Mouse (Mus musculus): ENCODE data around the gene Farsa. TPM values are rescaled to one million over a fixed set of nuclear protein-coding genes. Genes with fewer than 3 reads are reported as not detected.
A peak's percentile ranks its signal among the peaks of the same experiment; 100 is the strongest.

Farsa gene
- polyA plus RNA-seq, 1 experiment from 2014 or later = 96.9 TPM

DNA sequence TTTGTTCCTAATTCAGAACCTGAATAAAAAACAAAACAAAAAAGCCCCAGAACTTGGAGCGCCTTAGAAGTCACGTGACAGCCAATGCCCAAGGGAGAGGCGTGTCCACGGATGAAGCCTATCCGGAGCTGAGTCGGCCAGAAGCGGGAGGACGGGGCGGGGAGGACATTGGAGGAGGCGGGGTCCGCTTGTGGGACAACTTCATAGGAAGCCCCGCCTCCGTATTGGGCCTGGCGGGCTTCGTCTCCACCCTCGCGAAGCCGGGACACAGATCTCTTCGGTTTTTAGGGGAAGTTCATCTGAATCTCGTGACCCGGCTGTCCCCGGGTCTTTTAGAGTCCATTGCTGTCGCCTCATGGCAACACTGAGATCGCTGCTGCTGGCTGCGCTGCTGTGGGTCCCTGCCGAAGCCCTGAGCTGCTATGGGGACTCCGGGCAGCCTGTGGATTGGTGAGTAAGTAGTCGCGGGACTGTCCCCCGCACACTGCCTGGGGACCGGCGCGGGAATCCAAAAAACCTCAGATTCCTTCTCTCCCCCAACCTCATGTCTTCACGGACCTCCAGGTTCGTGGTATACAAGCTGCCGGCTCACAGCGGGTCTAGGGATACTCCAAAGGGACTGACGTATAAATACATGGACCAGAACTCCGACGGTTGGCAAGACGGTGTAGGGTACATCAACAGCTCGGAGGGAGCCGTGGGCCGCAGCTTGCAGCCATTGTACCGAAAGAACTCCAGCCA is 51.8 kb downstream of the Farsa start, which contains the start of gene Dnase2a:
Dnase2a (plus strand) TSS at position 140 of the 741 bp plus-strand sequence.
- 1% methylated on average over 45 of the region's 45 CpGs for WGBS
- Histone ChIP-seq H3K36me3 (no peaks in the 10 kb centered on the region), H3K4me3 (peak within 1 kb of the TSS; percentile 51), H3K9ac (peak within 1 kb of the TSS; percentile 53), H3K27me3 (peaks cover 37% of the 10 kb centered on the region), H3K4me2 (peak within 1 kb of the TSS; percentile 86), H3K27ac (0 out of 2 replicates have a peak within 1 kb of the TSS, but pooled peaks have one; percentile 35), H3K9me3 (no peaks in the 10 kb centered on the region), H3K4me1 (peaks cover 24% of the 10 kb centered on the region)
- peak; percentile 94 for ATAC-seq (ENCODE audit: borderline replicate concordance, extremely low read depth, low FRiP score, low TSS enrichment)

DNA sequence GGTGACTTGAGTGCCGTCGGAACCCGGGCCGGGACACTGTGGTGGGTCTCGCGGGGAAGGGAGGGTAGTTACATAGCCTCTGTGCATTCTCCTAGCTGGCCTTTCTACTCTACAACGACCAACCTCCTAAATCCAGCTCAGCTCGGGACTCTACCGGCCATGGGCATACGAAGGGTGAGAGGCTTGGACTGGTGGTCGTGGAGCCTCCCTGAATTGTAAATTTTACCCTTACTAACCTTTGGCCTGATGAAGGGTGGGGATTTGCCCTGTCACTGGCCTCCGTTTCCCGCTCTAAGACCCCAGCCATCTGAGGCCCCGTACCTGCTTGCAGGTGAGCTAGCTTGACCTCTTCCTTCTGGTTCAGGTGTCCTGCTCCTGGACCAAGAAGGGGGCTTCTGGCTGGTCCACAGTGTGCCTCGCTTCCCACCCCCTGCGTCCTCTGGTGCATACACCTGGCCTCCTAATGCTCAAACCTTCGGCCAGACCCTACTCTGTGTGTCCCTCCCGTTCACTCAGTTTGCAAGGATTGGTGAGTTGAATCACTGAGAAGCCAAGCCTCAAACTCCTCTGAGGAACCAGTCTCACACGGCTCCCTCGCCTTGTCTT is 52.5 kb downstream of the Farsa start:
- Histone ChIP-seq H3K27ac (no peak overlapping the region), H3K4me3 (peak overlapping the region; percentile 51), H3K36me3 (no peaks in the 10 kb centered on the region), H3K27me3 (peaks cover 42% of the 10 kb centered on the region), H3K4me2 (peak overlapping the region; percentile 86), H3K9ac (peak overlapping the region; percentile 53), H3K4me1 (peaks cover 22% of the 10 kb centered on the region), H3K9me3 (no peaks in the 10 kb centered on the region)
- no peak for ATAC-seq (ENCODE audit: borderline replicate concordance, extremely low read depth, low FRiP score, low TSS enrichment)
- WGBS = 45% methylated on average over 20 of the region's 20 CpGs

DNA sequence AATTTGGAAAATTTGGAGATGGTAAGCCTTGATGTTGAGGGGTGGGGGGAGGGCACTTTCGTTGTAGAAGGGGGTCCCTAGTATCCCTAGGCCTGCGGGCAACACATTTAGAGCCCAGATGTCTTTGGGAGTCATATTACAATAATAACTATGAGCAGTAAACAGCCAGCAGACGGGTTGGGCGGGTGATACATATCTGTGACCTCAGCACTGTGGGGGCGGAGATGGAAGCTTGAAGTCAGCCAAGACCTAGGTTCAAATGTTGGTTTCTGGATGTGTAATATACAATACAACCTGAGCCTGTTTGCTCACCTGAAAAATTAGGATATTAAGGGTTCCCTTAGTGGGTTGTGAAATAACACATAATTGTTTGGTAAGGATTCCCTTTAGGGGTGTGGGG is 53.2 kb downstream of the Farsa start:
- H3K4me1 ChIP-seq = peaks cover 22% of the 10 kb centered on the region
- no peak overlapping the region for H3K4me3 ChIP-seq
- H3K27me3 ChIP-seq = peaks cover 42% of the 10 kb centered on the region
- ATAC-seq (ENCODE audit: borderline replicate concordance, extremely low read depth, low FRiP score, low TSS enrichment) = no peak
- H3K9ac ChIP-seq = no peak overlapping the region
- no peaks in the 10 kb centered on the region for H3K36me3 ChIP-seq
- H3K9me3 ChIP-seq = no peaks in the 10 kb centered on the region
- 61% methylated on average over 5 of the region's 5 CpGs for WGBS
- H3K4me2 ChIP-seq = peak overlapping the region; percentile 86; the same call in 1 of the 2 replicates
- H3K27ac ChIP-seq = no peak overlapping the region

DNA sequence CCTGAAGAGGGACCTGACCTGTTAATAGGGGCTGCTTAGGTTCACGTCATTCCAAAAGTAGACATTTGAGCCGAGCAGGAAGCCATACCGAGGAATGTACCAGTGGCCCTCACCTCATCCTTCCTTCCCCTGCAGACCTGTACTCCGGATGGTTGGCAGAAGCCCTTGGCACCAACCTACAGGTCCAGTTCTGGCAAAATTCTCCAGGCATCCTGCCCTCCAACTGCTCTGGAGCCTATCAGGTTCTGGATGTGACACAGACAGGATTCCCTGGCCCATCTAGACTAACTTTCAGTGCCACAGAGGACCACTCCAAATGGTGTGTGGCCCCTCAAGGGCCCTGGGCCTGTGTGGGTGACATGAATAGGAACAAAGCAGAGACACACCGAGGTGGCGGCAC is 53.8 kb downstream of the Farsa start:
- WGBS = 72% methylated on average over 6 of the region's 6 CpGs
- H3K4me3 ChIP-seq = no peak overlapping the region

DNA sequence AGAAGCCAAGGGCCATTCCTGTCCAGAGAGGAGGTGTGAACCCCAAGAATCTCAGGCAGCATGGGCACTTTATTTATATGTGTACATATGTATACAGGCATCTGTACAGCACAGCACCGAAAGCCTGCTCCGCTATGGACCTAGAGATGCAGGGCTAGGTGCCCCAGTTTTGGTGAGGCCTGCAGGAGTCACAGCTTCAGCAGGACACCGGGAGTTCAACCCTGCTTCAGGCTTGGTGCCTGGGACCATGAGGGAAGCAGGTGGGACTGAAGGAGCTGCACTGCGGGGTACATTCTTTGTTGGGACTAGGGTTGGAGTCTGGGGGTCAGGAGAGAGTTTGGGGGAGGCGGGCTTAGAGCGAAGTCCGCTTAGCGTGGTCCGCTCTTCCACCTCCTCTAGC is 55.1 kb downstream of the Farsa start:
- no peak overlapping the region for H3K4me2 ChIP-seq
- no peak overlapping the region for H3K27ac ChIP-seq
- ATAC-seq (ENCODE audit: borderline replicate concordance, extremely low read depth, low FRiP score, low TSS enrichment) = no peak
- no peaks in the 10 kb centered on the region for H3K9me3 ChIP-seq
- H3K36me3 ChIP-seq = no peaks in the 10 kb centered on the region; the same call in 1 of the 2 replicates
- H3K9ac ChIP-seq = no peak overlapping the region
- H3K4me1 ChIP-seq = peaks cover 22% of the 10 kb centered on the region
- H3K27me3 ChIP-seq = peaks cover 52% of the 10 kb centered on the region
- WGBS = 80% methylated on average over 9 of the region's 9 CpGs
- H3K4me3 ChIP-seq = no peak overlapping the region

More for the DNA sequence above, 53.8 kb downstream of the Farsa start:
- Histone ChIP-seq H3K27me3 (peaks cover 47% of the 10 kb centered on the region), H3K4me2 (no peak overlapping the region), H3K36me3 (no peaks in the 10 kb centered on the region; the same call in 1 of the 2 replicates), H3K27ac (no peak overlapping the region), H3K9ac (no peak overlapping the region), H3K9me3 (no peaks in the 10 kb centered on the region), H3K4me1 (peaks cover 22% of the 10 kb centered on the region)
- ATAC-seq (ENCODE audit: borderline replicate concordance, extremely low read depth, low FRiP score, low TSS enrichment) = no peak

- H3K27ac ChIP-seq = no peak overlapping the region
- peak overlapping the region; percentile 75 for H3K4me2 ChIP-seq
- H3K9ac ChIP-seq = 0 out of 2 replicates have a peak overlapping the region, but pooled peaks have one; percentile 36
- H3K4me1 ChIP-seq = peaks cover 22% of the 10 kb centered on the region
- peak overlapping the region; percentile 43 for H3K4me3 ChIP-seq
- H3K36me3 ChIP-seq = no peaks in the 10 kb centered on the region; the same call in 1 of the 2 replicates
- H3K9me3 ChIP-seq = no peaks in the 10 kb centered on the region
- peaks cover 54% of the 10 kb centered on the region for H3K27me3 ChIP-seq
- no peak for ATAC-seq (ENCODE audit: borderline replicate concordance, extremely low read depth, low FRiP score, low TSS enrichment)
- 17% methylated on average over 27 of the region's 27 CpGs for WGBS
Observed at GRCm38 (mm10) chr8:84912391-84912790, 55.6 kb downstream of the Farsa start.

GRCm38 (mm10) chr8:84912895-84913501 is 56.2 kb downstream of the Farsa start:
- H3K4me2 ChIP-seq = peak overlapping the region; percentile 75
- no peaks in the 10 kb centered on the region; the same call in 1 of the 2 replicates for H3K36me3 ChIP-seq
- peak overlapping the region; percentile 29; the same call in 1 of the 2 replicates for H3K27ac ChIP-seq
- peak; percentile 43 for ATAC-seq (ENCODE audit: borderline replicate concordance, extremely low read depth, low FRiP score, low TSS enrichment)
- peaks cover 60% of the 10 kb centered on the region for H3K27me3 ChIP-seq
- H3K4me3 ChIP-seq = peak overlapping the region; percentile 43
- peaks cover 22% of the 10 kb centered on the region for H3K4me1 ChIP-seq
- WGBS = 1% methylated on average over 55 of the region's 55 CpGs
- peak overlapping the region; percentile 36 for H3K9ac ChIP-seq
- no peaks in the 10 kb centered on the region for H3K9me3 ChIP-seq

- WGBS = 7% methylated on average over 9 of the region's 9 CpGs
- Histone ChIP-seq H3K4me2 (peak overlapping the region; percentile 75), H3K4me3 (peak overlapping the region; percentile 43), H3K27ac (peak overlapping the region; percentile 29; the same call in 1 of the 2 replicates), H3K9ac (peak overlapping the region; percentile 36), H3K27me3 (peaks cover 65% of the 10 kb centered on the region), H3K9me3 (no peaks in the 10 kb centered on the region), H3K4me1 (peaks cover 22% of the 10 kb centered on the region), H3K36me3 (no peaks in the 10 kb centered on the region; the same call in 1 of the 2 replicates)
- ATAC-seq (ENCODE audit: borderline replicate concordance, extremely low read depth, low FRiP score, low TSS enrichment) = no peak
Observed at GRCm38 (mm10) chr8:84913502-84913900, 56.7 kb downstream of the Farsa start.

GRCm38 (mm10) chr8:84913960-84914359 is 57.2 kb downstream of the Farsa start:
- peak overlapping the region; percentile 43; the same call in 1 of the 2 replicates for H3K4me3 ChIP-seq
- no peak overlapping the region for H3K27ac ChIP-seq
- no peaks in the 10 kb centered on the region; the same call in 1 of the 2 replicates for H3K36me3 ChIP-seq
- 20% methylated on average over 4 of the region's 4 CpGs for WGBS
- no peak overlapping the region for H3K9ac ChIP-seq
- no peak for ATAC-seq (ENCODE audit: borderline replicate concordance, extremely low read depth, low FRiP score, low TSS enrichment)
- peaks cover 19% of the 10 kb centered on the region for H3K4me1 ChIP-seq
- no peaks in the 10 kb centered on the region for H3K9me3 ChIP-seq
- H3K4me2 ChIP-seq = peak overlapping the region; percentile 75
- H3K27me3 ChIP-seq = peaks cover 68% of the 10 kb centered on the region

DNA sequence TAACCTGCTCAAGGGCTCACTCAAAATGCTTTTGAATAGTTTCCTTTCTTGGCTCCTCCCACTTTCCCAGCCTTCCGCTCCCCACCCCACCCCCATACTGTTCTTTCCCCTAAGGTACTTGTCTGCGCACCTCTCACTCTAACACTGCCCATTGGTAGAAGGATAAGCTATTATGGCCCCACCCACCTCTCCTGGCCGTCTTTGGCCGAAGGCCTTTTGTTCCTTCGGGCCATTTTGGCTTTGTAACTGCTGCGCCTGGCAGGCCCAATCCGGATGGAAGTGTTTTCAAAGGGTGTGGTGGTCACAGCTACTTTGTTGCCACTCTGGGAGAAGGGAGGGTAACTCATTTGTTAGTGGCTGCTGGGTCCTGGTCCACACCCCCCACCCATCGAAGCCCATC is 58.5 kb downstream of the Farsa start:
- no peaks in the 10 kb centered on the region for H3K9me3 ChIP-seq
- ATAC-seq (ENCODE audit: borderline replicate concordance, extremely low read depth, low FRiP score, low TSS enrichment) = no peak
- H3K27ac ChIP-seq = no peak overlapping the region
- H3K27me3 ChIP-seq = peaks cover 65% of the 10 kb centered on the region
- 83% methylated on average over 8 of the region's 8 CpGs for WGBS
- H3K4me1 ChIP-seq = peaks cover 14% of the 10 kb centered on the region
- no peak overlapping the region for H3K4me2 ChIP-seq
- H3K4me3 ChIP-seq = no peak overlapping the region
- H3K36me3 ChIP-seq = no peaks in the 10 kb centered on the region; the same call in 1 of the 2 replicates
- H3K9ac ChIP-seq = no peak overlapping the region

- Histone ChIP-seq H3K36me3 (no peaks in the 10 kb centered on the region; the same call in 1 of the 2 replicates), H3K9me3 (no peaks in the 10 kb centered on the region), H3K4me2 (no peak overlapping the region), H3K27me3 (peaks cover 45% of the 10 kb centered on the region), H3K27ac (no peak overlapping the region), H3K4me1 (peaks cover 8% of the 10 kb centered on the region), H3K9ac (no peak overlapping the region), H3K4me3 (no peak overlapping the region)
- no peak for ATAC-seq (ENCODE audit: borderline replicate concordance, extremely low read depth, low FRiP score, low TSS enrichment)
- WGBS = 34% methylated on average over 20 of the region's 20 CpGs
Observed at GRCm38 (mm10) chr8:84917781-84918180, 61.0 kb downstream of the Farsa start.

All from lung, embryonic 15.5 days (tissue).